29 mouse cellular contexts compared by ENCODE assay signal in the genomic region with DNA sequence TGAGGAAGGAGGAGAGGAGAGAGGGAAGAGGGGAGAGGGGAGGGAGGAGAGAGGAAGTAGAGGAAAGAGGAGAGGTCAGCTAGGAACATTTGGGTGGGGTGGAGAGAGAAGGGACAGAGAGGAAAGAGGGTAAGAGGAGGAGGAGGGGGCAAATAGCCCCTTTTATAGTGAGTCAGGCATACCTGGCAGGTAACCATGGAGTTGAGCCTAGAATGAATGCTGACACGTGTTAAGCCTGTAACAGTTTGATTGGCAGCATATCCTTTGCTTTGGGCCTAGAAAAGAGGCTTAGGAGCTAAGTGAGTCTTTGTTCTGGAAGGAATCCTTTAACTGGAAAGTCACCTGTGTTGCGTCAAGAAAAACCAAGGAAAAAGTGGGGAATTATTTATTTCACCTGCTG.
DNase-seq lines count a peak whose midpoint lies in the region; ATAC-seq and TF ChIP-seq lines count a peak whose summit lies in the region.
"Had no signal": no experiment of that assay in that cellular context is flagged by ENCODE, and none has a peak within 500 bp of the region (broad histone marks: within the 10 kb centered on the region; RNA-seq: fewer than 3 reads in every experiment).

No protein-coding gene starts in this region.

- no peak overlapping the region for H3K4me2 ChIP-seq in forebrain, embryonic 11.5 days (ENCODE audit: low read depth, low read length, severe bottlenecking)
- H3K4me2 ChIP-seq in midbrain, embryonic 11.5 days = no peak overlapping the region
- H3K4me2 ChIP-seq in midbrain, postnatal 0 days (ENCODE audit: low read depth, low read length, poor library complexity, severe bottlenecking) = no peak overlapping the region
- no peak overlapping the region for H3K4me2 ChIP-seq in midbrain, embryonic 12.5 days (replicated peaks)
- no peak overlapping the region for H3K4me2 ChIP-seq in midbrain, embryonic 15.5 days
- H3K4me2 ChIP-seq: embryonic facial prominence, embryonic 13.5 days; heart, embryonic 12.5 days; heart, embryonic 15.5 days; hindbrain, embryonic 12.5 days; hindbrain, embryonic 15.5 days had no signal

- no peaks in the 10 kb centered on the region for H3K4me1 ChIP-seq in forebrain, embryonic 11.5 days (replicated peaks; ENCODE audit: control insufficient read depth, insufficient read depth, low read length)
- H3K4me1 ChIP-seq in forebrain, embryonic 10.5 days = peaks cover 27% of the 10 kb centered on the region
- H3K4me1 ChIP-seq in midbrain, embryonic 11.5 days (ENCODE audit: control insufficient read depth, insufficient read depth, low read length) = peaks cover 6% of the 10 kb centered on the region
- no peaks in the 10 kb centered on the region for H3K4me1 ChIP-seq in midbrain, postnatal 0 days (ENCODE audit: insufficient read depth, low read length)
- H3K4me1 ChIP-seq in midbrain, embryonic 12.5 days = peaks cover 8% of the 10 kb centered on the region; the same call in 1 of the 2 replicates
- H3K4me1 ChIP-seq in midbrain, embryonic 15.5 days = peaks cover 10% of the 10 kb centered on the region; the same call in 1 of the 2 replicates
- H3K4me1 ChIP-seq: embryonic facial prominence, embryonic 10.5 days; embryonic facial prominence, embryonic 13.5 days; heart, embryonic 12.5 days; heart, embryonic 15.5 days had no signal

- no peaks in the 10 kb centered on the region for H3K36me3 ChIP-seq in forebrain, embryonic 11.5 days (ENCODE audit: control insufficient read depth, insufficient read depth, low read length)
- no peaks in the 10 kb centered on the region for H3K36me3 ChIP-seq in forebrain, embryonic 10.5 days (replicated peaks)
- no peaks in the 10 kb centered on the region for H3K36me3 ChIP-seq in midbrain, embryonic 11.5 days (ENCODE audit: control insufficient read depth, insufficient read depth, low read length)
- no peaks in the 10 kb centered on the region for H3K36me3 ChIP-seq in midbrain, postnatal 0 days (ENCODE audit: insufficient read depth, low read length)
- no peaks in the 10 kb centered on the region for H3K36me3 ChIP-seq in midbrain, embryonic 12.5 days
- no peaks in the 10 kb centered on the region for H3K36me3 ChIP-seq in midbrain, embryonic 15.5 days (replicated peaks)
- H3K36me3 ChIP-seq: embryonic facial prominence, embryonic 10.5 days; embryonic facial prominence, embryonic 13.5 days; G1E; heart, embryonic 12.5 days; heart, embryonic 15.5 days; hindbrain, embryonic 12.5 days; hindbrain, embryonic 15.5 days had no signal

- no peak for TF ChIP-seq CTCF in midbrain, postnatal 0 days (IDR thresholded peaks at IDR 0.05)

- ATAC-seq in forebrain, embryonic 11.5 days (replicated peaks; ENCODE audit: low FRiP score) = peak; percentile 49; the same call in 1 of the 2 replicates
- peak; percentile 72 for ATAC-seq in midbrain, embryonic 11.5 days (ENCODE audit: low FRiP score)
- no peak for ATAC-seq in midbrain, postnatal 0 days (ENCODE audit: low FRiP score)
- peak; percentile 32; the same call in 1 of the 2 replicates for ATAC-seq in midbrain, embryonic 12.5 days (ENCODE audit: low FRiP score, low read depth)
- ATAC-seq in midbrain, embryonic 15.5 days (replicated peaks) = peak; percentile 48
- ATAC-seq: forebrain, embryonic 14.5 days; forebrain, postnatal 0 days; Patski had no signal

- H3K27me3 ChIP-seq in forebrain, embryonic 11.5 days (ENCODE audit: control insufficient read depth, insufficient read depth, low read length) = no peaks in the 10 kb centered on the region
- H3K27me3 ChIP-seq in forebrain, embryonic 10.5 days (ENCODE audit: poor library complexity, severe bottlenecking) = no peaks in the 10 kb centered on the region
- no peaks in the 10 kb centered on the region for H3K27me3 ChIP-seq in midbrain, embryonic 11.5 days (ENCODE audit: control insufficient read depth, insufficient read depth, low read length)
- H3K27me3 ChIP-seq in midbrain, postnatal 0 days (ENCODE audit: insufficient read depth, low read length) = no peaks in the 10 kb centered on the region
- H3K27me3 ChIP-seq in midbrain, embryonic 12.5 days = no peaks in the 10 kb centered on the region
- H3K27me3 ChIP-seq in midbrain, embryonic 15.5 days (replicated peaks) = no peaks in the 10 kb centered on the region
- H3K27me3 ChIP-seq: CH12.LX; embryonic facial prominence, embryonic 13.5 days; heart, embryonic 12.5 days; heart, embryonic 15.5 days; hindbrain, embryonic 12.5 days; hindbrain, embryonic 15.5 days; Patski had no signal

- H3K4me3 ChIP-seq in forebrain, embryonic 11.5 days (ENCODE audit: low read depth, low read length) = no peak overlapping the region
- H3K4me3 ChIP-seq in forebrain, embryonic 10.5 days = no peak overlapping the region
- no peak overlapping the region for H3K4me3 ChIP-seq in midbrain, embryonic 11.5 days (ENCODE audit: low read depth, low read length)
- H3K4me3 ChIP-seq in midbrain, postnatal 0 days (ENCODE audit: low read depth, low read length) = no peak overlapping the region
- H3K4me3 ChIP-seq in midbrain, embryonic 12.5 days = no peak overlapping the region
- no peak overlapping the region for H3K4me3 ChIP-seq in midbrain, embryonic 15.5 days
- H3K4me3 ChIP-seq: embryonic facial prominence, embryonic 10.5 days; embryonic facial prominence, embryonic 13.5 days; erythroblast, embryonic 14.5 days; heart, embryonic 12.5 days; heart, embryonic 15.5 days; hindbrain, embryonic 12.5 days; hindbrain, embryonic 15.5 days had no signal

- H3K9me3 ChIP-seq in forebrain, embryonic 11.5 days (ENCODE audit: control insufficient read depth, low read length) = no peaks in the 10 kb centered on the region
- H3K9me3 ChIP-seq in forebrain, embryonic 10.5 days = no peaks in the 10 kb centered on the region
- H3K9me3 ChIP-seq in midbrain, embryonic 11.5 days (ENCODE audit: control insufficient read depth, low read length) = no peaks in the 10 kb centered on the region
- H3K9me3 ChIP-seq in midbrain, postnatal 0 days (ENCODE audit: low read length) = no peaks in the 10 kb centered on the region
- H3K9me3 ChIP-seq in midbrain, embryonic 12.5 days = no peaks in the 10 kb centered on the region
- no peaks in the 10 kb centered on the region for H3K9me3 ChIP-seq in midbrain, embryonic 15.5 days
- H3K9me3 ChIP-seq: embryonic facial prominence, embryonic 10.5 days; embryonic facial prominence, embryonic 13.5 days; heart, embryonic 12.5 days; heart, embryonic 15.5 days; hindbrain, embryonic 12.5 days; hindbrain, embryonic 15.5 days had no signal

- H3K27ac ChIP-seq in forebrain, embryonic 11.5 days (ENCODE audit: low read depth, low read length) = no peak overlapping the region
- no peak overlapping the region for H3K27ac ChIP-seq in forebrain, embryonic 10.5 days
- no peak overlapping the region for H3K27ac ChIP-seq in midbrain, embryonic 11.5 days (ENCODE audit: low read depth, low read length)
- no peak overlapping the region for H3K27ac ChIP-seq in midbrain, postnatal 0 days (ENCODE audit: low read depth, low read length)
- no peak overlapping the region for H3K27ac ChIP-seq in midbrain, embryonic 12.5 days (replicated peaks)
- no peak overlapping the region for H3K27ac ChIP-seq in midbrain, embryonic 15.5 days
- H3K27ac ChIP-seq: embryonic facial prominence, embryonic 10.5 days; embryonic facial prominence, embryonic 13.5 days; heart, embryonic 15.5 days; hindbrain, embryonic 12.5 days; hindbrain, embryonic 15.5 days had no signal

- no peak for DNase-seq in forebrain, embryonic 11.5 days (ENCODE audit: low spot score)
- DNase-seq in forebrain, embryonic 10.5 days (ENCODE audit: extremely low spot score, low spot score) = no peak
- no peak for DNase-seq in midbrain, embryonic 11.5 days (ENCODE audit: low spot score, missing footprints)
- no peak for DNase-seq in midbrain, postnatal 0 days (ENCODE audit: low spot score)
- no peak for DNase-seq in urinary bladder, postnatal 10 days (ENCODE audit: low spot score)
- DNase-seq: adrenal gland, postnatal 10 days; adrenal gland, postnatal 36 days; B cell, adult 2 months; cerebellum, adult 18-20 months; cerebellum, adult 9-10 months; cerebellum, postnatal 14 days; forebrain, postnatal 0 days; gastrocnemius, postnatal 25 days; heart, adult 18-20 months; heart, postnatal 10 days; heart, postnatal 4 days had no signal

- H3K9ac ChIP-seq in forebrain, embryonic 11.5 days (ENCODE audit: low read length) = no peak overlapping the region
- H3K9ac ChIP-seq in midbrain, embryonic 11.5 days (ENCODE audit: low read length) = no peak overlapping the region
- H3K9ac ChIP-seq in midbrain, postnatal 0 days (replicated peaks; ENCODE audit: low read length, poor library complexity, severe bottlenecking) = no peak overlapping the region
- H3K9ac ChIP-seq in midbrain, embryonic 12.5 days (replicated peaks) = no peak overlapping the region
- no peak overlapping the region for H3K9ac ChIP-seq in midbrain, embryonic 15.5 days
- H3K9ac ChIP-seq: embryonic facial prominence, embryonic 13.5 days; forebrain, postnatal 0 days; heart, embryonic 12.5 days; heart, embryonic 15.5 days; hindbrain, embryonic 12.5 days; hindbrain, embryonic 15.5 days had no signal

- WGBS in forebrain, embryonic 11.5 days = 10% methylated on average over 2 of the region's 2 CpGs
- 4% methylated on average over 2 of the region's 2 CpGs for WGBS in forebrain, embryonic 10.5 days
- 7% methylated on average over 2 of the region's 2 CpGs for WGBS in midbrain, embryonic 11.5 days
- 29% methylated on average over 2 of the region's 2 CpGs for WGBS in midbrain, postnatal 0 days
- WGBS in midbrain, embryonic 12.5 days = 5% methylated on average over 2 of the region's 2 CpGs
- WGBS in midbrain, embryonic 15.5 days = 13% methylated on average over 2 of the region's 2 CpGs
